Mouse (Mus musculus) intestine, embryonic 14.5 days (tissue): ENCODE data around the gene Cpb2. TPM values are rescaled to one million over a fixed set of nuclear protein-coding genes. Genes with fewer than 3 reads are reported as not detected.
A peak's percentile ranks its signal among the peaks of the same experiment; 100 is the strongest.

ENCODE experiments used
- ATAC-seq: fragments of 200-750 bp; cut with Nextera tagmentation; replicated peaks from 2 replicates; pipeline ENCODE4 v1.8.0; 2017; ENCODE audit warnings: low read depth, moderate number of reproducible peaks, moderate TSS enrichment, moderate library complexity; ENCODE audit not compliant: low FRiP score, low TSS enrichment
- DNase-seq: peaks from one replicate; pipeline ENCODE4 v3.0.0-alpha.2; 2018; ENCODE audit warnings: low spot score
- H3K27ac ChIP-seq: fragments of 300-500 bp; sonication (generic); 2 replicates; pipeline ENCODE4 v1.5.1; 2014; ENCODE audit warnings: low read depth, mild to moderate bottlenecking, control low read depth
- H3K27me3 ChIP-seq: fragments of 300-500 bp; sonication (generic); replicated peaks from 2 replicates; pipeline ENCODE4 v1.6.1; 2014; ENCODE audit warnings: low read length, control low read depth; ENCODE audit not compliant: control insufficient read depth, insufficient read depth
- H3K36me3 ChIP-seq: fragments of 300-500 bp; sonication (generic); 2 replicates; pipeline ENCODE4 v1.6.1; 2014; ENCODE audit warnings: low read length, control low read depth; ENCODE audit not compliant: control insufficient read depth, insufficient read depth
- H3K4me1 ChIP-seq: fragments of 300-500 bp; sonication (generic); replicated peaks from 2 replicates; pipeline ENCODE4 v1.6.1; 2014; ENCODE audit warnings: low read length, control low read depth, mixed read lengths; ENCODE audit not compliant: control insufficient read depth, insufficient read depth
- H3K4me2 ChIP-seq: fragments of 300-500 bp; sonication (generic); 2 replicates; pipeline ENCODE4 v1.6.1; 2014; ENCODE audit warnings: low read length
- H3K4me3 ChIP-seq: fragments of 300-500 bp; sonication (generic); 2 replicates; pipeline ENCODE4 v1.5.1; 2014; ENCODE audit warnings: low read depth, low read length, control low read depth, mixed read lengths
- H3K9ac ChIP-seq: fragments of 300-500 bp; sonication (generic); 2 replicates; pipeline ENCODE4 v1.6.1; 2014; ENCODE audit warnings: mild to moderate bottlenecking, low read length
- H3K9me3 ChIP-seq: fragments of 300-500 bp; sonication (generic); 2 replicates; pipeline ENCODE4 v1.6.1; 2016; ENCODE audit warnings: low read length, control low read depth; ENCODE audit not compliant: control insufficient read depth
- WGBS: fragments of 180-500 bp; shearing (Covaris S2); extraction: QIAGEN DNeasy Blood & Tissue Kit; methylation state at CpG from one replicate; pipeline ENCODE4 v1.1.7; 2014; 5-methylcytosine and 5-hydroxymethylcytosine counted together
- polyA plus RNA-seq: library from polyadenylated mRNA; unstranded; fragments of >200 nt; fragmentation: Nextera tagmentation; extraction: Ambion mirVana; gene quantifications from 2 replicates; pipeline ENCODE4 v1.2.1, GENCODE M21; 2014

The Cpb2 gene
- polyA plus RNA-seq, 1 experiment from 2014 or later: 1.1 TPM

DNA sequence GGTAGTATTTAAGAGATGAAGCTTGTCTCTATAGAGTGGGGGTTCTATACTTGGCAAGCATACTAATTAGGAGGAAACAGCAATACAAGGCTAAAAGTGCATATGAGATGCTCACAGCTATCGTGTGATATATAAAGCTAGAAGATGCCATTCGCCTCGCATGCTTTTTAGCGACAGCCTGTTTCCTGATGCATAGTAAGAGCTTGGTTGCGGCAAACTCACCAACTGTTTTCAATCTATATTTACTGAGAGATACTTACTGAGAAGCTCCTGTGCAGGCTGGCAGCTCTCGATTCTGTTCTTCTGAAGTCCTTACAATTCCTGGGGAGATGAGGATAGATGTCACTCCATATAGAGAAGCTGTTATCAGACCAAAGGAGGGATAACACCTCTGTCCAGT is 37.6 kb downstream of the Cpb2 start:
- 86% methylated on average over 6 of the region's 6 CpGs for WGBS
- no peak for DNase-seq
- Histone ChIP-seq H3K27ac (no peak overlapping the region), H3K4me2 (no peak overlapping the region), H3K27me3 (no peaks in the 10 kb centered on the region), H3K4me1 (0 out of 2 replicates have a peak, but pooled peaks cover 3% of the 10 kb centered on the region), H3K36me3 (no peaks in the 10 kb centered on the region), H3K4me3 (no peak overlapping the region), H3K9ac (no peak overlapping the region), H3K9me3 (no peaks in the 10 kb centered on the region)
- no peak for ATAC-seq

DNA sequence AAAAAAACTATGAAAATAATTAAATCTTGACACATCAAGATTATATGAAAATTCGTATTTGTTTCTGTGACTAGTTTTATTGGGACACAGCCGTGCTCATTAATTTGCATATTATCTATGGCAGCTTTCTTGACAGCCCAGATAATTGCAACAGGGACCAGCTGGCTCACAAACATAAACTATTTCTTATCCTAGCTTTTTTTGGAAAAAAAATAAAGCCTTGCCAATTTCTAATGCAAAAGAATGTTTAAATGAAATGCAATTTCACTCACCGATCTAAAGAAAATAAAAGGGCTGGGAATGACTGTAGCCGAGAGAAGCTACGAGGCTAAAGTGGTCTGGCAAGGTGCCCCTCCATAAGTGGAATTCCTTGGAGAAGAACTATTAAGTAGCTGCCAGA is 38.3 kb downstream of the Cpb2 start:
- no peak overlapping the region for H3K27ac ChIP-seq

DNA sequence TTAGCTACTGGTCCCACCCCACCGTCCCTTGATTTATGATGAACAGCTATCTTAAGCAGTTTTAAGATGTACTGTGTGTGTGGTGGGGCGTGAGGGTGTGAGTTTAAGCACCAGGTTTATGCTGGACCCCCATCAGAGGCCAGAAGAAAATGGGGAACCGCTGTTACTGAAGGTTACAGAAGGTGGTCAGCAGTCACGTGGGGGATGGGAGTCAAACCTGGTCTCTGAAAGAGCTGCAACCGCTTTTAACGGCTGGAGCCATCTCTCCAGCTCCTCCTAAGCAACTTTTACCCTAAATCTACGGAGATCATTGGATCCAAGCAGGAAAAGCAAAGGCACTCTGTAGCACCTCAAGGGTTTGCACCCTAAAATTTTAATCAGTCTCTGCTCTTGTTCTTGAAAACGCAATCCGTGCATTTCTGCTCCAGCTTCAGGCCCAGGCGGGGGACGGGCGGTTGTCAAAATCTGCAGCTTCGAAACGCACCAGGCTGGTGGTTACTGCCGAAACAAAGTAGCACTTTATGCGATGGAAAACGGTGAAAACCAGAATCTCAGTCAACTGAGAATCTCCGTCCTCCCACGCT is 41.6 kb downstream of the Cpb2 start:
- ATAC-seq (peak; percentile 67), DNase-seq (no peak)
- WGBS: 5% methylated on average over 19 of the region's 19 CpGs
- Histone ChIP-seq H3K9ac (peak overlapping the region; percentile 91), H3K27ac (peak overlapping the region; percentile 86), H3K9me3 (no peaks in the 10 kb centered on the region), H3K27me3 (no peaks in the 10 kb centered on the region), H3K4me1 (peaks cover 10% of the 10 kb centered on the region), H3K36me3 (no peaks in the 10 kb centered on the region), H3K4me3 (peak overlapping the region; percentile 98), H3K4me2 (peak overlapping the region; percentile 66)

More for the DNA sequence above, 38.3 kb downstream of the Cpb2 start:
- no peak overlapping the region for H3K4me3 ChIP-seq
- no peak for ATAC-seq
- H3K9ac ChIP-seq: no peak overlapping the region
- H3K27me3 ChIP-seq: no peaks in the 10 kb centered on the region
- DNase-seq: no peak
- 58% methylated on average over 5 of the region's 5 CpGs for WGBS
- no peaks in the 10 kb centered on the region for H3K36me3 ChIP-seq
- peaks cover 8% of the 10 kb centered on the region for H3K4me1 ChIP-seq
- H3K4me2 ChIP-seq: no peak overlapping the region
- H3K9me3 ChIP-seq: no peaks in the 10 kb centered on the region

DNA sequence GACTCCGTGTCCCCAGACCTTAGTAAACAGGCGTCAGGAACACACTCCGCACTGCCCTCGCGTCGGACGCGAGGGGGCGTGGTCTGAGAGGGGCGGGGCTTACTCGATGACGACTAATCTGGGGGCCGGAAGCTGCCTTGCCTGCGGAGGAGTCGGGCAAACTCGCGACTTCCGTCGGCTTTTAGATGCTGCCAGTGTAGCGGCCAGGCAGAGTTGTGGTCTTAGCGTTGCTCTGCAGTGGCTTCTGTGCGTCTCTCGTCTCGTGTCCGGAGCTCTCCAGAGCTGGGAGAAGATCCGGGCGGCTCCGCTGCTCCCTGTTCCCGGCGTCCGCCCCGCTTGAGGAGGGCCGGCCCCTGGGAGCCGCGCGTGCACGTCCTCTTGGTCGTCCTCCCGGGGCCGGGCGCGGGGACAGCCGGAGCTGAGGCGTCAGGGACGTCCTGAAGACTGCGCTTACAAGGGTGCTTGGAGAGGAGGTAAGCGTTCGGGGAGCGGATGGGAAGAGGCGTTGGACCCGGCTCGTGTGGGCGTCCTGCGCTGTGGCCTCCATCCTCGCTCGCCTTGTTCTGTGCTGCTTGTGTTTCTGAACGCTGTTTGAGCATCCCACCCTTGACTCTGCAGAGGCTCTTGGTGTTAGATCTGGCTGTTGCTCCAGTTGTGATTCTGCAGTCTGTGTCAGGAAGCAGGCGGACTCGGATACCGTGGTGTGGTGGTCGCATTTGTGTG is 42.3 kb downstream of the Cpb2 start, which contains the start of gene Zc3h13:
TSS of gene Zc3h13 (plus strand) at position 181 of the 723 bp plus-strand sequence.
- peak within 1 kb of the TSS; percentile 95 for H3K4me2 ChIP-seq
- peak within 1 kb of the TSS; percentile 86 for H3K27ac ChIP-seq
- DNase-seq (peak; percentile 100), ATAC-seq (peak; percentile 99)
- under 1% methylated on average over 61 of the region's 61 CpGs for WGBS
- H3K27me3 ChIP-seq: no peaks in the 10 kb centered on the region
- peaks cover 10% of the 10 kb centered on the region for H3K4me1 ChIP-seq
- peak within 1 kb of the TSS; percentile 98 for H3K4me3 ChIP-seq
- no peaks in the 10 kb centered on the region for H3K9me3 ChIP-seq
- H3K36me3 ChIP-seq: no peaks in the 10 kb centered on the region
- peak within 1 kb of the TSS; percentile 91 for H3K9ac ChIP-seq

DNA sequence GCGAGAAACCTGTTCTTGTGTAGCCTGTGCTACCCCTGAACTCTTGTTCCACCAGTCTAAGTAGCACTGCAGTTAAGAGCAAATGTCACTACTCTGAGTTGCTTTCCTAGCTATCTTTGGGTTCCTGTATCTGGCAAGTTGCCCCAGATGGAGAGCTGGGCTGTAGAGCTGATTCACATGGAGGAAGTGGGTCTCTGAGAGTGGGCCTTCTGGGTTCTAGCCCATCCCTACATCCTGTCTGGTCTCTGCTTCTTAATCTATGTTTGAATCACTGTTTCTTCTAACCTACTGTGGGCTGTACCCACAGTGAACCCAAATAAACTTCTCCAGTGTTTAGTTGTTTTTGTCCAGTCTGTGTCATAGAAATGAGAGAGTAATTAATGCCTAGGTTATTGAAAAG is 59.0 kb downstream of the Cpb2 start:
- 91% methylated on average over 1 of the region's 1 CpGs for WGBS
- H3K9me3 ChIP-seq: no peaks in the 10 kb centered on the region
- DNase-seq (no peak), ATAC-seq (no peak)
- no peaks in the 10 kb centered on the region for H3K4me1 ChIP-seq
- H3K27me3 ChIP-seq: no peaks in the 10 kb centered on the region
- no peak overlapping the region for H3K9ac ChIP-seq
- H3K4me2 ChIP-seq: no peak overlapping the region
- H3K36me3 ChIP-seq: no peaks in the 10 kb centered on the region
- no peak overlapping the region for H3K4me3 ChIP-seq
- no peak overlapping the region for H3K27ac ChIP-seq

DNA sequence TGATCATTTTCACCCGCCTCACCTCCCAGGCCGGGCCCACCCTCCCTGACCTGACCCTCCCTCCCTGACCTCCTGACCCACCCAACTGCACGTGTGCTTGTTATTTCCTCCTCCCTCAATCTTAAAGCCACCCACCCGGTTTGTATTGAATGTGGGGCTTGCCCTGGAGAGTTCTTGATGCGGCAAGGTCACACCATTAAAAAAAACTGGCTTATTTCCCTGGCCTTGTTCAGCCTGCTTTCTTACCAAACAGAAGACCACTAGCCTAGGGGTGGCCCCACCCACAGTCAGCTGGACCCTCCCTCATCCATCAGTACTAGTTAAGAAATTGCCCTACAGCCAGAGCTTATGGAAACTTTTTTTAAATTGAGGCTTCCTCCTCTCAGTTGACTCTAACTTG is 61.7 kb downstream of the Cpb2 start:
- WGBS: 52% methylated on average over 5 of the region's 5 CpGs
- no peaks in the 10 kb centered on the region for H3K27me3 ChIP-seq

DNA sequence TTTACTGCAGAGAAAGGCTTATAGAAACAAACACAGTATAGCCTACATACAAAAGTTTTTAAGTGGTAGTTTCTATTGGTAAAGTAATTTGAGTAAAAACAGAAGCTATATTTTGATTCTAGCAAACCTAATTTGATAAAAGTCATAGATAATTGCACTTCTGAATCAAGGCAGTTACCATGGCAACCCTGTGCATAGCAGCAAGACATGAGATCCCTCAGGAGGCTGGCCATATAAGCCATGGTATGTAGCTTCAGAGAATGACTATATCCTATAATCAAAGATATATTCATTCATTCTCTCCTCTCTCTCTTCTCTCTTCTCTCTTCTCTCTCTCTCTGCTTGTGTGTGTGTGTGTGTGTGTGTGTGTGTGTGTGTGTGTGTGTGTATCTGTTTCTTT is 65.8 kb downstream of the Cpb2 start:
- no peak overlapping the region for H3K9ac ChIP-seq

More for the DNA sequence above, 61.7 kb downstream of the Cpb2 start:
- H3K4me1 ChIP-seq: no peaks in the 10 kb centered on the region
- H3K4me2 ChIP-seq: no peak overlapping the region
- H3K9ac ChIP-seq: no peak overlapping the region
- DNase-seq: no peak
- H3K36me3 ChIP-seq: no peaks in the 10 kb centered on the region
- H3K27ac ChIP-seq: no peak overlapping the region
- no peak for ATAC-seq
- no peak overlapping the region for H3K4me3 ChIP-seq
- no peaks in the 10 kb centered on the region for H3K9me3 ChIP-seq

DNA sequence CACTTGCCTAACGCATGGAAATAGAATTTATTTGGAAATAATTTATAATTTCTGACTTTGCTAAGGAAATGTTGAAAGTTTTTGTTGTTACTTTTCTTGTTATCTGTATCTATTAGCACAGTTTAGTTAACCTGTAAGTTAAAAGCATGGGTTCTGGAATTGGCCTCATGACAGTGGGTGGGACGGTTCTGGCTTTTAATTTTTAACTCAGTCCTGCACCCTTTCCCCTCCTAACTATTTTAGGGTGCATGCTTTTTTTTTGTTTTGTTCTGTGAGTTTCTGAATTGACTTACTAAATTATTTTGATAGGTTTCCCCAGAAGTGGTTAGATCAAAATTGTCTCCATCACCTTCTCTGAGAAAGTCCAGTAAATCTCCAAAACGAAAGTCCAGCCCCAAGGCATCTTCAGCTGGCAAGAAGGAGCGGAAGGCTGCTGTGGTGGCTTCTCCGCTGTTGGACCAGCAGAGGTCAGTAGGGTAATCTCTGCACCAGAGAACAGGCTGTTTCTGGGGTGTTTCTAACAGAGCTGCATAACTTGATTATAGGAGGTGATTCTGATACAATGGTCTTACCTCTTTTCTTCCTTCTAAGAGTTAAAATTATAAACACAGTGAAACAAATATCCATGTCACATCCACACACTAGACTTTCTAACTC is 67.4 kb downstream of the Cpb2 start:
- no peak overlapping the region for H3K9ac ChIP-seq
- WGBS: 70% methylated on average over 5 of the region's 5 CpGs
- H3K4me3 ChIP-seq: no peak overlapping the region
- H3K27ac ChIP-seq: no peak overlapping the region
- H3K36me3 ChIP-seq: peaks cover 13% of the 10 kb centered on the region
- H3K4me1 ChIP-seq: no peaks in the 10 kb centered on the region
- no peaks in the 10 kb centered on the region for H3K9me3 ChIP-seq
- no peak for ATAC-seq
- no peak for DNase-seq
- no peaks in the 10 kb centered on the region for H3K27me3 ChIP-seq
- H3K4me2 ChIP-seq: no peak overlapping the region

More for the DNA sequence above, 65.8 kb downstream of the Cpb2 start:
- Histone ChIP-seq H3K4me1 (no peaks in the 10 kb centered on the region), H3K4me2 (no peak overlapping the region), H3K9me3 (no peaks in the 10 kb centered on the region), H3K27ac (no peak overlapping the region), H3K36me3 (peaks cover 11% of the 10 kb centered on the region), H3K27me3 (no peaks in the 10 kb centered on the region), H3K4me3 (no peak overlapping the region)
- ATAC-seq: no peak
- no peak for DNase-seq
